Mouse (Mus musculus) kidney, adult 2 months (tissue): ENCODE measurements around the gene Plekhm1. TPM values are rescaled to one million over a fixed set of nuclear protein-coding genes. Genes with fewer than 3 reads are reported as not detected.
"Not testable (repeated sequence)": the region's sequence is repeated elsewhere in the genome, so short reads cannot be mapped to it uniquely, and the experiment has no call there.

Experiments used
- DNase-seq: peaks from one replicate; pipeline ENCODE4 v3.0.0; 2021
- H3K27ac ChIP-seq: fragments of 200-500 bp; 2 replicates; pipeline ENCODE4 v1.5.1; 2012; ENCODE audit warnings: low read depth, low read length, control low read depth, inconsistent platforms; ENCODE audit not compliant: insufficient read depth
- H3K27me3 ChIP-seq: fragments of 200-500 bp; replicated peaks from 2 replicates; pipeline ENCODE4 v1.6.1; 2012; ENCODE audit warnings: mild to moderate bottlenecking, moderate library complexity, low read length, inconsistent platforms; ENCODE audit not compliant: control insufficient read depth, insufficient read depth
- H3K36me3 ChIP-seq: fragments of 200-500 bp; 2 replicates; pipeline ENCODE4 v1.6.1; 2012; ENCODE audit warnings: mild to moderate bottlenecking, moderate library complexity, low read length, inconsistent platforms; ENCODE audit not compliant: control insufficient read depth, insufficient read depth
- H3K4me1 ChIP-seq: fragments of 200-500 bp; 2 replicates; pipeline ENCODE4 v1.6.1; 2011; ENCODE audit warnings: low read length; ENCODE audit not compliant: control insufficient read depth, insufficient read depth
- H3K4me3 ChIP-seq: fragments of 200-500 bp; 2 replicates; pipeline ENCODE4 v1.5.1; 2011; ENCODE audit warnings: mild to moderate bottlenecking, low read depth, low read length, control low read depth; ENCODE audit not compliant: insufficient read depth
- CTCF ChIP-seq: fragments of 200-500 bp; conservative IDR thresholded peaks from 2 replicates; pipeline ENCODE4 v1.5.1; 2011; ENCODE audit warnings: low read depth, mild to moderate bottlenecking, control low read depth, low read length, moderate library complexity, mixed read lengths; ENCODE audit not compliant: insufficient read depth, insufficient read length
- POLR2A ChIP-seq: fragments of 200-500 bp; IDR thresholded peaks from one replicate; pipeline ENCODE4 v1.6.1; 2011; ENCODE audit warnings: low read depth, low read length, control low read depth
- WGBS: fragments of 180-500 bp; shearing (Covaris S2); methylation state at CpG from one replicate; pipeline ENCODE4 v1.1.7; 2018; 5-methylcytosine and 5-hydroxymethylcytosine counted together
- polyA plus RNA-seq: library from polyadenylated mRNA; depleted of rRNA; stranded (reverse); fragments of >200 nt; gene quantifications from 2 replicates; pipeline ENCODE4 v1.2.3, GENCODE M21; 2012; rRNA removed

Plekhm1 gene
- 21.9 and 24.0 TPM in 2 replicates for polyA plus RNA-seq

- Histone ChIP-seq H3K4me1 (peaks cover 9% of the 10 kb centered on the region; the same call in 1 of the 2 replicates), H3K4me3 (peak within 1 kb of the TSS; percentile 94), H3K36me3 (no peaks in the 10 kb centered on the region), H3K27me3 (no peaks in the 10 kb centered on the region), H3K27ac (peak within 1 kb of the TSS; percentile 73)
- WGBS, result under 1% methylated on average over 67 of the region's 67 CpGs
- DNase-seq, result peak; percentile 98
- no peak for TF ChIP-seq CTCF
- peak; percentile 27 for TF ChIP-seq POLR2A
Measured at GRCm38 (mm10) chr11:103411981-103412949, at the start of gene Plekhm1. Plekhm1 (minus strand) TSS chr11:103412687.

GRCm38 (mm10) chr11:103451105-103451504 is 38.6 kb upstream of the Plekhm1 start:
- H3K27ac ChIP-seq, H3K4me3 ChIP-seq, H3K36me3 ChIP-seq, H3K27me3 ChIP-seq, DNase-seq, H3K4me1 ChIP-seq: not testable (repeated sequence)
- 71% methylated on average over 1 of the region's 1 CpGs for WGBS

- H3K27me3 ChIP-seq, DNase-seq, H3K36me3 ChIP-seq, H3K4me3 ChIP-seq, H3K27ac ChIP-seq, H3K4me1 ChIP-seq: not testable (repeated sequence)
- WGBS, result 89% methylated on average over 14 of the region's 14 CpGs
Measured at GRCm38 (mm10) chr11:103449721-103450120, 37.2 kb upstream of the Plekhm1 start.

GRCm38 (mm10) chr11:103443678-103444077 is 31.2 kb upstream of the Plekhm1 start:
- no peak overlapping the region for H3K27ac ChIP-seq
- no peaks in the 10 kb centered on the region for H3K4me1 ChIP-seq
- no peaks in the 10 kb centered on the region for H3K27me3 ChIP-seq
- no peak for TF ChIP-seq CTCF
- no peak for TF ChIP-seq POLR2A
- WGBS, result 94% methylated on average over 3 of the region's 3 CpGs
- H3K36me3 ChIP-seq, result no peaks in the 10 kb centered on the region
- DNase-seq, result no peak
- no peak overlapping the region for H3K4me3 ChIP-seq

- Histone ChIP-seq H3K4me3 (no peak overlapping the region), H3K36me3 (no peaks in the 10 kb centered on the region), H3K4me1 (no peaks in the 10 kb centered on the region), H3K27ac (no peak overlapping the region), H3K27me3 (no peaks in the 10 kb centered on the region)
- DNase-seq, result no peak
- no peak for TF ChIP-seq CTCF
- TF ChIP-seq POLR2A, result no peak
- WGBS, result 79% methylated on average over 5 of the region's 5 CpGs
Measured at GRCm38 (mm10) chr11:103436282-103436681, 23.8 kb upstream of the Plekhm1 start.

GRCm38 (mm10) chr11:103425031-103425430 is 12.5 kb upstream of the Plekhm1 start:
- Histone ChIP-seq H3K4me1 (no peaks in the 10 kb centered on the region), H3K4me3 (no peak overlapping the region), H3K27ac (no peak overlapping the region), H3K36me3 (no peaks in the 10 kb centered on the region), H3K27me3 (no peaks in the 10 kb centered on the region)
- WGBS, result 31% methylated on average over 5 of the region's 5 CpGs
- TF ChIP-seq POLR2A (no peak), CTCF (no peak)
- no peak for DNase-seq

- Histone ChIP-seq H3K36me3 (no peaks in the 10 kb centered on the region), H3K4me3 (no peak overlapping the region), H3K27ac (no peak overlapping the region), H3K4me1 (no peaks in the 10 kb centered on the region), H3K27me3 (no peaks in the 10 kb centered on the region)
- TF ChIP-seq POLR2A, result no peak
- TF ChIP-seq CTCF, result no peak
- DNase-seq, result no peak
- 81% methylated on average over 13 of the region's 13 CpGs for WGBS
Measured at GRCm38 (mm10) chr11:103419667-103420066, 7.2 kb upstream of the Plekhm1 start.
